Mouse (Mus musculus): ENCODE measurements around the gene Shoc2. TPM values are rescaled to one million over a fixed set of nuclear protein-coding genes. Genes with fewer than 3 reads are reported as not detected.
"Not testable (repeated sequence)": the region's sequence is repeated elsewhere in the genome, so short reads cannot be mapped to it uniquely, and the experiment has no call there.

Gene Shoc2
- total RNA-seq, 2 experiments from 2014 or later = 50.1 to 50.3 TPM

DNA sequence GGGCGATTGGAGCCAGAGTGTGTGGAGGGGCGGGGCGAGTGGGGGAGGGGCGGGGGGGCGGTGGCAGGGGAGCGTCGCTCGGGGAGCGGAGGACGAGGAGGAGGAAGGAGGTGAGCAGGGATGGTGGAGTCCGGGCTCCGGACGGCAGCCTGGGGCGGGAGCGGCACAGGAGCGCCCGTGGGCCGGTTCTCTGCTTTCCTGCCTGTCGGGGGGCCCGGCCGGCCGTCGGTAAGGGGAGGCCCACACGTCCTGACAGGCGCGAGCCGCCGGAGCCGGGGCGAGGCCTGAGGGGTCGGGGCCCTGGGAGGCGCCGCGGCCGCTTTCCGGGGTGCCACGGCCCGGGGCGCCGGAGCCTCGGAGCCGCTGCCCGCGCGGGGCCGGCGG is 672 bp downstream of the Shoc2 start:
- no peak for TF ChIP-seq CTCF (conservative IDR thresholded peaks at IDR 0.05)
- H3K27ac ChIP-seq = peak overlapping the region; percentile 91
- H3K4me3 ChIP-seq = peak overlapping the region; percentile 76

GRCm38 (mm10) chr19:53945171-53946042 is 1.3 kb downstream of the Shoc2 start:
- no peak for TF ChIP-seq CTCF (conservative IDR thresholded peaks at IDR 0.05)

More for the DNA sequence above, 672 bp downstream of the Shoc2 start:
- DNase-seq (ENCODE audit: low spot score in 2 of 2) = no peak

DNA sequence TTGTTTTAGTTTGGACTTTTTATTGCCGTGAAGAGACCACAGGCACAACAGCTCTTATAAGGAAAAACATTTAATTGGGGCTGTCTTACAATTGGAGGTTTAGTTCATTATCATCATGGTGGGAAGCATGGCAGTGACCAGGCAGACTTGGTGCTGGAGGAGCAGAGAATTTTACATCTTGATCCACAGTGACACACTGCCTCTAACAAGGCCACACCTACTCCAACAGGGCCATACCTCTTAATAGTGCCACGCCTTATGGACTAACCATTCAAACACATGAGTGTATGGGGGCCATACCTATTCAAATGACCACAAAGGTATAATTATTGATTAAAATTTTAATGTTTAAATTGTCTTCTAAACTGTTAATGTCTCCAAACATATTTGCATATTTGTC is 13.4 kb downstream of the Shoc2 start:
- no peak overlapping the region for H3K4me3 ChIP-seq
- H3K27ac ChIP-seq = no peak overlapping the region
- no peak for TF ChIP-seq CTCF (conservative IDR thresholded peaks at IDR 0.05)
- no peak for DNase-seq (ENCODE audit: low spot score in 2 of 2)

More at GRCm38 (mm10) chr19:53945171-53946042, 1.3 kb downstream of the Shoc2 start:
- peak in 1 of 2 experiments; percentile 26 for DNase-seq (ENCODE audit: low spot score in 2 of 2)
- Histone ChIP-seq H3K27ac (peak overlapping the region; percentile 91), H3K4me3 (peak overlapping the region; percentile 75)

DNA sequence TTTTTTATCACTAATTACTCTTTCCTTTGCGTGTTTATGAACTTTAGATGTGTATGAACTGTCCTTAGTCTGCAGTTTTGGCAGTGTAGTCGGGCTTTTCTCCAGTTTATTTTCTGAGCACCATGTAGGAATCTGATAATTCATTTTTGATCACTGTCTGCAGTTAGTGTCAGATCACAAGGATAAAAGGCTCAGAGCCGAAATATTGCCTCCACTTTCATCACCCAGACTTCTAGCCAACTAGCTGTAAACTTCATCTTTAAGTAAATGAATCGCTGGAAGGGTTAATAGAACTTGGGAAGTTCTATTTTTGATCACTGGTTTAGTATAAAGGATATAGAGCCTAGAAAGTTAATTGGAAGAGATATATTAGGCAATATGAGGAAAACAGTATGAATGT is 18.4 kb downstream of the Shoc2 start:
- Histone ChIP-seq H3K27ac (no peak overlapping the region), H3K4me3 (no peak overlapping the region)
- TF ChIP-seq CTCF (conservative IDR thresholded peaks at IDR 0.05) = no peak
- no peak for DNase-seq (ENCODE audit: low spot score in 2 of 2)

DNA sequence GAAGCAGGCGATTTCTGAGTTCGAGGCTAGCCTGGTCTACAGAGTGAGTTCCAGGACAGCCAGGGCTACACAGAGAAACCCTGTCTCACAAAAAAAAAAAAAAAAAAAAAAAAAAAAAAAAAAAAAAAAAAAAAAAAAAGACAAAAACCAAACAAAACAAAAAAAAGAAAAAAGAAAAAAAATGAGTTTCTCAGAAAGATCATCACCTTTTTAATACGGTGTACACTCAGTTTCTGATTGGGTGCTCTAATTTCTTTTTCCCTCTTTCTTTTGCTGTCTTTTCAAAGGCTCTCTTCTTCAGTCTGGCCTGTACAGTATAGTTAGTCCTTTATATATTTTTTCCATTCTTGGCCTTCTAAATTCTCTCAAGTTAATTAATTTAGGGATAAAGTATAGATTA is 20.2 kb downstream of the Shoc2 start:
- DNase-seq (ENCODE audit: low spot score in 2 of 2) = not testable (repeated sequence)

GRCm38 (mm10) chr19:53964910-53965633 is 21.0 kb downstream of the Shoc2 start:
- no peak overlapping the region for H3K4me3 ChIP-seq
- no peak for TF ChIP-seq CTCF (conservative IDR thresholded peaks at IDR 0.05)
- no peak for DNase-seq (ENCODE audit: low spot score in 2 of 2)
- H3K27ac ChIP-seq = no peak overlapping the region

More for the DNA sequence above, 20.2 kb downstream of the Shoc2 start:
- H3K4me3 ChIP-seq, H3K27ac ChIP-seq: not testable (repeated sequence)

DNA sequence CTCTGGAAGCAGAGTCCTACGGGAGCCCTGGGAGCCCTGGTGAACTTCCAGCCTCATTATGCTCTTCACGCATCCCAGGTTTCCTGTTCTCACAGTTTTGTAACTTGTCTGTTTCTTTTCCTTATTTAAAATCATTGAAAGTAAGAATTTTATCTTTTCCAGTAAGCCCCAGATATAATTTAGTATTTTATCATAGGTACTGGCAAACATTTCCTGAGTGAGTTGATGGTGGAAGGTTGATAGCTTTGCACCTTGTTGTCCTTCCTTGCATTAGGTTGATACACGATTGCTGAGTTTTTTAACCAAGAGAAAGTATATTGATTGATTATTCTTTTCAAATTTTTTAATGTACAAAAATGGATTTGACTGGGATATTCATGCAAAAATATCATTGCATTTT is 25.1 kb downstream of the Shoc2 start:
- no peak for DNase-seq (ENCODE audit: low spot score in 2 of 2)
- Histone ChIP-seq H3K27ac (no peak overlapping the region), H3K4me3 (no peak overlapping the region)
- TF ChIP-seq CTCF (conservative IDR thresholded peaks at IDR 0.05) = no peak

DNA sequence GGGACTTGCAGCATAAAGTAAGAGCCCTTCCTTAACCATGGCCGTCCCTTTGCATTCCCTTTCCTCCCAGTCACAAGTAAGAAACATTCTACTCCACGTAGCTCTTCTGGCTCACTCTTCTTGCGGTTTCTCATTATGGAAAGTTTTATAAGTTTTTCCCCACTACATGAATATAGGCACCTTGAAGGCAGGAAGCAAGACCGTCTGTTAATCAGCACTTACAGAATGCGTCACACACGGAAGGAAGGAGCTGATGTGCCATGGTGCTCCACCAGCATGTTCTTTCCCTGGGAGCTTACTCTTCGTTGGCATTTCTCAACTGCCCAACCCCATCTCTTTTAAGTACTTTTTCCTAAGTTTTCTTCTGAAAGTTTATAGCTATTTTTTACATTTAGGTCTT is 27.8 kb downstream of the Shoc2 start:
- no peak for DNase-seq (ENCODE audit: low spot score in 2 of 2)
- H3K27ac ChIP-seq = no peak overlapping the region
- H3K4me3 ChIP-seq = no peak overlapping the region
- TF ChIP-seq CTCF (conservative IDR thresholded peaks at IDR 0.05) = no peak

- no peak for TF ChIP-seq CTCF (conservative IDR thresholded peaks at IDR 0.05)
- Histone ChIP-seq H3K27ac (no peak overlapping the region), H3K4me3 (no peak overlapping the region)
- no peak for DNase-seq (ENCODE audit: low spot score in 2 of 2)
These were observed 29.6 kb downstream of the Shoc2 start for GRCm38 (mm10) chr19:53973656-53974055.

- H3K4me3 ChIP-seq = no peak overlapping the region
- DNase-seq (ENCODE audit: low spot score in 2 of 2) = no peak
- no peak for TF ChIP-seq CTCF (conservative IDR thresholded peaks at IDR 0.05)
- no peak overlapping the region for H3K27ac ChIP-seq
These were observed 37.9 kb downstream of the Shoc2 start for GRCm38 (mm10) chr19:53982041-53982440.

- no peak overlapping the region for H3K27ac ChIP-seq
- no peak for DNase-seq (ENCODE audit: low spot score in 2 of 2)
These were observed 39.2 kb downstream of the Shoc2 start for GRCm38 (mm10) chr19:53983336-53983735.

GRCm38 (mm10) chr19:53984628-53985027 is 40.5 kb downstream of the Shoc2 start:
- TF ChIP-seq CTCF (conservative IDR thresholded peaks at IDR 0.05) = no peak
- no peak overlapping the region for H3K27ac ChIP-seq
- no peak for DNase-seq (ENCODE audit: low spot score in 2 of 2)
- H3K4me3 ChIP-seq = no peak overlapping the region

More at GRCm38 (mm10) chr19:53983336-53983735, 39.2 kb downstream of the Shoc2 start:
- no peak overlapping the region for H3K4me3 ChIP-seq
- TF ChIP-seq CTCF (conservative IDR thresholded peaks at IDR 0.05) = peak; percentile 64

- H3K27ac ChIP-seq = no peak overlapping the region
- no peak for DNase-seq (ENCODE audit: low spot score in 2 of 2)
- no peak overlapping the region for H3K4me3 ChIP-seq
- no peak for TF ChIP-seq CTCF (conservative IDR thresholded peaks at IDR 0.05)
These were observed 46.4 kb downstream of the Shoc2 start for GRCm38 (mm10) chr19:53990538-53990937.

Measured in layer of hippocampus, adult 2 months (tissue).